Mouse (Mus musculus): ENCODE measurements around the gene Sh3bp1.

DNA sequence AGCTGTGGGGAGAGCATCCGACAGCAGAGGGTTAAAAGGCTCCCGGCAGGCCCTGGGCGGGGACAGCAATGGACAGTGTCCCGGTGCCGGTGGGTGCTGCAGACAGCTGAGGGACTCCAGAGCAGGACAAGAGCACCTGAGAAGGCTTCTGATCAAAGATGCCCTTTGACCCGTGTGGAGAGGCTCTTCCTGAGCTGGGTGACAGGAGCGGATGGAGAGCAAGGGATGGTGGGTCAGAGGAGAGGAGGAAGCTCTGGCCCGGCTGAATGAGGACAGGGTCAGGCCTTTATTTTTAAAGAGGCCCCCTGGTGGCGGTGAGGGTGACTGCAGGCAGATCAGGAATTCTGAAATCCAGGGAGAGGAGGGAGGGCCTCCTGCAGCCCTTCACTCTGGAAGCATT, 43.1 kb downstream of the Sh3bp1 start:
- no peak for TF ChIP-seq POLR2A (IDR thresholded peaks at IDR 0.05; ENCODE audit: extremely low read depth, insufficient read depth, low read length)
- TF ChIP-seq CTCF (IDR thresholded peaks at IDR 0.05; ENCODE audit: extremely low read depth, insufficient read depth, low read length), result peak; percentile 59
